Mouse (Mus musculus) kidney, embryonic 14.5 days (tissue): ENCODE measurements at regions not wholly inside any gene's neighbourhood (a gene's known extent, or its start where the extent isn't known, plus 50 kb on each side); places are given as distances from the start of the nearest gene placed in this dataset.

Experiments
- ATAC-seq: fragments of 200-750 bp; cut with Nextera tagmentation; 2 replicates; pipeline ENCODE4 v1.8.0; 2017; ENCODE audit warnings: moderate number of reproducible peaks, mild to moderate bottlenecking, moderate TSS enrichment, moderate library complexity; ENCODE audit not compliant: low FRiP score, low TSS enrichment
- H3K27ac ChIP-seq: fragments of 300-500 bp; sonication (generic); 2 replicates; pipeline ENCODE4 v1.5.1; 2014; ENCODE audit warnings: low read depth, mild to moderate bottlenecking, low read length, moderate library complexity, mixed read lengths
- H3K27me3 ChIP-seq: fragments of 300-500 bp; sonication (generic); 2 replicates; pipeline ENCODE4 v1.6.1; 2014; ENCODE audit warnings: mild to moderate bottlenecking, low read length; ENCODE audit not compliant: control insufficient read depth, insufficient read depth
- H3K36me3 ChIP-seq: fragments of 300-500 bp; sonication (generic); 2 replicates; pipeline ENCODE4 v1.6.1; 2014; ENCODE audit warnings: low read length, mixed read lengths; ENCODE audit not compliant: control insufficient read depth, insufficient read depth
- H3K4me1 ChIP-seq: fragments of 300-500 bp; sonication (generic); 2 replicates; pipeline ENCODE4 v1.6.1; 2014; ENCODE audit warnings: low read length, mixed read lengths; ENCODE audit not compliant: control insufficient read depth, insufficient read depth
- H3K4me2 ChIP-seq: fragments of 300-500 bp; sonication (generic); replicated peaks from 2 replicates; pipeline ENCODE4 v1.6.1; 2014; ENCODE audit warnings: low read depth, mild to moderate bottlenecking, low read length
- H3K4me3 ChIP-seq: fragments of 300-500 bp; sonication (generic); 2 replicates; pipeline ENCODE4 v1.5.1; 2014; ENCODE audit warnings: mild to moderate bottlenecking, low read length
- H3K9ac ChIP-seq: fragments of 300-500 bp; sonication (generic); 2 replicates; pipeline ENCODE4 v1.6.1; 2014; ENCODE audit warnings: low read depth, mild to moderate bottlenecking, low read length, moderate library complexity
- H3K9me3 ChIP-seq: fragments of 300-500 bp; sonication (generic); 2 replicates; pipeline ENCODE4 v1.6.1; 2016; ENCODE audit warnings: low read length; ENCODE audit not compliant: control insufficient read depth
- WGBS: fragments of 180-500 bp; shearing (Covaris S2); extraction: QIAGEN DNeasy Blood & Tissue Kit; methylation state at CpG from one replicate; pipeline ENCODE4 v1.1.7; 2014; 5-methylcytosine and 5-hydroxymethylcytosine counted together

DNA sequence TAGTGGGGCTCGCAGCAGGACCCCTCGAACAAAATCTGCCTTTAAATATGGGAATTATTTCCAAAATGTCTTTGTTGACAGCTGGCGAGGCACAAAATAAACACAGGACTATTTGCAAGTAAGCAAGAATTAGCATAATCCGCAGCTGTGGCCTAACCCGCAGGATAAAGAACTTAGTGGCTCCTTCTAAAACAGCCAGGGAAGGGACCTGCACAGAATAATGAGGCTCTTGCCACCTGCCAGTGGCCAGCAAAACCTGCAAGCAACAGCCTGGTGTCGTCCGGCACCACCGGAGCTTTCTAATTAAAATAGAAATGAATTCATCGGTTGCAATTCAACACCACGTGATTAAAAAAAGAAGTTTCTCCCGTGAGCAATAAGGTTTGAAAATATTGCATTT lies 389.4 kb downstream of the Tmem132b start:
- Histone ChIP-seq H3K4me2 (no peak overlapping the region), H3K9me3 (no peaks in the 10 kb centered on the region), H3K36me3 (no peaks in the 10 kb centered on the region), H3K4me3 (no peak overlapping the region), H3K27me3 (no peaks in the 10 kb centered on the region), H3K4me1 (no peaks in the 10 kb centered on the region), H3K27ac (no peak overlapping the region), H3K9ac (no peak overlapping the region)
- ATAC-seq, result no peak
- 42% methylated on average over 11 of the region's 11 CpGs for WGBS

DNA sequence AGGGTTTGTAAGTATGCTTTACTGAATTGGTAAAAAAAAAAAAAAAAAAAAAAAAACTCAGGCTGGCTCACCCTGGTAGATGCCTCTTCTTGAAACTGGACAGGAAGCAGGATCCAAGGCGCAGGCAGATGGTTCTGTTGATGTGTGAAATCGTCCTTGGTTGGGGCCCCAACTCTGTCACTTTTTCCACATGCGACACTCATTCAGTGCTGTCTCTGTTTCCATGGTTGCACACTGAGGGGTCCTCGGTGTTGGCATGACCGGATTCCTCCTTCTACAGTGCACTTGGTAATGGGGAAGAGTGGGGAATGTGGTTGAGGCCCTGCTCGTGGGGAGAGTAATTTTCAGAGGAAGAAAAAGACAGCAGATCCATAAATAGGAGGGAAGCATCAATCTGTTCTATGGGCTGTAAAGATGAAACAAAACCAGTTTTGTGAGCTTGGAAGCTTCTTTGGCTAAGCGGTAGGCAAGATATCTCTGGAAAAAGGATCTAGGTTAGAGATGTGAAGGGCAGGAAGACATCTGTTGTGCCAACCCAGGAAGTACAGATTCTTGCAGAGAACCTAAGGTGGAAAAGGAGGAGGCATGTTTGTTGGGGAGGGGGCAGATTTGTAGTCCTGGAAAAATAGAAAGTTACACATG lies 394.4 kb downstream of the Tmem132b start:
- Histone ChIP-seq H3K9me3 (no peaks in the 10 kb centered on the region), H3K27me3 (no peaks in the 10 kb centered on the region), H3K4me3 (no peak overlapping the region), H3K27ac (no peak overlapping the region), H3K4me2 (no peak overlapping the region), H3K9ac (no peak overlapping the region), H3K36me3 (no peaks in the 10 kb centered on the region), H3K4me1 (no peaks in the 10 kb centered on the region)
- 79% methylated on average over 7 of the region's 7 CpGs for WGBS
- no peak for ATAC-seq

DNA sequence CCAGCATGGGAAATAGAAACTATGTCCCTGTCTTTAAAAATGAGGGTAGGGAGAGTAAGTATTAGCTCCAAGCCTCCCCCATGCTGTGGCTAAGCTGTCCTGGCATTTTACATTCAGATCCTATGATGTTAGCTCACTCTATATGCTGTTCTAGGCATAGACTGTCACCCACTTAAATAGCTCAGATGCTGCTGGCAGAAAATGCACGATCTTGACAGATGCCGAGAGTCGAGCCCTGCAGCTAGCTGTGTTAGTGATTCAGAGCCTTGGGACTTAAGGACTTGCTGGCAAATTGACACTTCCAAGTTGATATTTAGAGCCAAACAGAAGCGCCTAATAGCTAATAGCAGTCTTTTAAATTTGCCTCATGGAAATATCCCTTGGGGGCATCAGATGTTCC lies 399.9 kb downstream of the Tmem132b start:
- Histone ChIP-seq H3K36me3 (no peaks in the 10 kb centered on the region), H3K9me3 (no peaks in the 10 kb centered on the region), H3K4me1 (no peaks in the 10 kb centered on the region), H3K4me3 (no peak overlapping the region), H3K9ac (no peak overlapping the region), H3K27ac (no peak overlapping the region), H3K4me2 (no peak overlapping the region), H3K27me3 (no peaks in the 10 kb centered on the region)
- ATAC-seq, result no peak
- 80% methylated on average over 4 of the region's 4 CpGs for WGBS

DNA sequence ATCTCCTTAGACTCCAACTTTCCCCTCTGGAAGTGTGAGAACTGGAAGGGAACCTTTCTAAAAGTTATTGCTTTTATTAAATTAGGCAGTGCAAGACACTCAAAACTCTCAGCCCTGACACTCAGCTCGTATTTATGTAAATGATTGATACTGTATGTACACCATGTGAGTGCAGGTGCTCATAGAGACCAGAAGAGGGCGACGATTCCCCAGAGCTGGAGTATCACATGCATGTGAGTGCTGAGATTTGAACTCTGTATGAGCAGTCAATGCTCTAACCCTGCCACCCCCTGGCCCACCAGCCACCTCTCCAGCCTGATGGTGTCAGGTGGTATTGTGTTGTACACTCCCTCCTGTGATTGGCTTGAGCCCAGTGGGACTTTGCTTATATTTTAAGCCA lies 407.8 kb downstream of the Tmem132b start:
- Histone ChIP-seq H3K27me3 (no peaks in the 10 kb centered on the region), H3K36me3 (no peaks in the 10 kb centered on the region), H3K4me2 (no peak overlapping the region), H3K4me1 (no peaks in the 10 kb centered on the region), H3K27ac (no peak overlapping the region), H3K4me3 (no peak overlapping the region), H3K9me3 (peaks cover 8% of the 10 kb centered on the region; the same call in 1 of the 2 replicates), H3K9ac (no peak overlapping the region)
- 85% methylated on average over 3 of the region's 3 CpGs for WGBS
- no peak for ATAC-seq

DNA sequence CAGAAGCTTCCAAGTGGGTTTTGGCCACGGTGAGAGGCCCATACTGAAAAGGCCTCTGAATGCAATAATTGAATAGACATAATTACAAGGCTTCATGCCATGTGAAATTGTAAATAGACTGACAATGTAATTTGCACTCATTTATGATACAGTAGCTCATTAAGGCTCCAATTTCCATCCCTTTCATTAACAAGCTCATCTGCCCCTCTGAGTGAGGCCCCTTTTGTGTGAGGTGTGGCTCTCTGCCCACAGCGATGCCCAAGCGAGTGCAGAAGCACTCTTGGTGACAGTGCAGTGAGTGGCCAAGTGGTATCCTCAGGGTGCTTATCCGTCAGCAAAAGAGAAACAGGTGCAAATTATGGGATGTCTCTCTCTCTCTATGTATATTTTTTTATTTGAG lies 415.2 kb downstream of the Tmem132b start:
- H3K9me3 ChIP-seq, result no peaks in the 10 kb centered on the region
- no peak overlapping the region for H3K27ac ChIP-seq
- H3K27me3 ChIP-seq, result no peaks in the 10 kb centered on the region
- H3K36me3 ChIP-seq, result no peaks in the 10 kb centered on the region
- H3K4me2 ChIP-seq, result no peak overlapping the region
- H3K9ac ChIP-seq, result no peak overlapping the region
- no peak for ATAC-seq
- H3K4me1 ChIP-seq, result no peaks in the 10 kb centered on the region
- WGBS, result 90% methylated on average over 4 of the region's 4 CpGs
- no peak overlapping the region for H3K4me3 ChIP-seq

DNA sequence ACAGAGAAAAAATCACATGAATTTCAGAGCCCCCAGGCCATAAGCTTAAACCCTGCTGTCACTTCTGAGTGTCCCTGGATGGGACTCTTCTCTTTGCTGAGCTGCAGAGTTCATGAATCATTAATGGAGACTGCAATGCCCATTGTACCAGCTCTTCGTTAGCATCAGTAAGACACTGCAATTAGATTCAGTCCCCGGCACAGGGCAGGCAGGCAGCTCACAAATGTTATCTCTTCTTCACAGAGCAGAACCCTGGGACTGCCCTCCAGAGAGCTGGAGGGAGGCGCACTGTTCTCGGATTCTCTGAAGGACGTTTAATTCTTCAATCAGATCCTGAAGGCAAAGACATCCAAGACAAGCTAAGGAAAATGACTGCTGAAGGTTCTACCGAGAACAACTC lies 420.1 kb downstream of the Tmem132b start:
- H3K27me3 ChIP-seq, result no peaks in the 10 kb centered on the region
- no peaks in the 10 kb centered on the region for H3K9me3 ChIP-seq
- H3K9ac ChIP-seq, result no peak overlapping the region
- H3K36me3 ChIP-seq, result no peaks in the 10 kb centered on the region
- WGBS, result 73% methylated on average over 6 of the region's 6 CpGs
- no peak overlapping the region for H3K4me2 ChIP-seq
- no peak for ATAC-seq
- H3K4me3 ChIP-seq, result no peak overlapping the region
- H3K4me1 ChIP-seq, result no peaks in the 10 kb centered on the region
- no peak overlapping the region for H3K27ac ChIP-seq

DNA sequence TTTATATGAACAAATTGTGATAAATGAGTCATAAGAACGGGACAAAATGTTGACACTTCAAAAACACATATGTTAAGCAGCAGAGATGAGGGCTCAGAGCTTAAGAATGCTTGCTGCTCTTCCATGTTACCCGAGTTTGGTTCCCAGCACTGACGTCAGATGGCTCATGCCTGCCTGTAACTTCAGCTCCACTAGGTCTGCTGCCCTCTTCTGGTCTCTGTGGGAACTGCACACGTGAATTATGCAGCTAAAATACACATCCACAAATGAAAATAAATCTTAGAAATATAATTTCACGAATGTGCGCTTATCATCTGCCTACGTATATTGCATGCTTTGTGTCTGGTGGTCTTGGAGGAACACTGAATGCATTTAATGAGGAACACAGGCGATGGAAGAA lies 432.5 kb downstream of the Tmem132b start:
- Histone ChIP-seq H3K27ac (no peak overlapping the region), H3K27me3 (no peaks in the 10 kb centered on the region), H3K4me3 (no peak overlapping the region), H3K4me1 (no peaks in the 10 kb centered on the region), H3K9ac (no peak overlapping the region), H3K4me2 (no peak overlapping the region), H3K36me3 (no peaks in the 10 kb centered on the region), H3K9me3 (no peaks in the 10 kb centered on the region)
- no peak for ATAC-seq
- 68% methylated on average over 8 of the region's 8 CpGs for WGBS

DNA sequence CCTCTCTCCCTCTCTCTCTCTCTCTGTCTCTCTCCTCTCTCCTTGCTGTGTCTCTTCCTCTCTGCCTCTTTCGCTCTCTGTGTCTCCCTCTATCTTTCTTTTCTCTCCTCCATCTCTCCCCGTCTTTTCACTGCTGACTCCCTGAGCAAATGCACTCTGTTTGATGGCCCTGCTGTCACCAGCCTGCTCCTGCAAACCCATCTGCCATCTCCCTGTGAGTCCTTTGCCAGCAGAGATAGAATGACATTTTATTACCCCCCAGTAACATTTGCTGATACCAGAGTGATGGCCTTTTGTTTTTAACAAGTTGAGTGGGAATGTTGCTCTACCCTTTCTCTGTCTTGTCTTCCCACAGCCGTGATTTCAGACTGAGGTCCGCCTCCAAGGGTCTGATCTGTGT lies 436.6 kb downstream of the Tmem132b start:
- Histone ChIP-seq H3K36me3 (no peaks in the 10 kb centered on the region), H3K4me2 (no peak overlapping the region), H3K4me1 (no peaks in the 10 kb centered on the region), H3K27me3 (no peaks in the 10 kb centered on the region), H3K4me3 (no peak overlapping the region), H3K9ac (no peak overlapping the region), H3K9me3 (no peaks in the 10 kb centered on the region), H3K27ac (no peak overlapping the region)
- no peak for ATAC-seq
- 45% methylated on average over 4 of the region's 4 CpGs for WGBS

DNA sequence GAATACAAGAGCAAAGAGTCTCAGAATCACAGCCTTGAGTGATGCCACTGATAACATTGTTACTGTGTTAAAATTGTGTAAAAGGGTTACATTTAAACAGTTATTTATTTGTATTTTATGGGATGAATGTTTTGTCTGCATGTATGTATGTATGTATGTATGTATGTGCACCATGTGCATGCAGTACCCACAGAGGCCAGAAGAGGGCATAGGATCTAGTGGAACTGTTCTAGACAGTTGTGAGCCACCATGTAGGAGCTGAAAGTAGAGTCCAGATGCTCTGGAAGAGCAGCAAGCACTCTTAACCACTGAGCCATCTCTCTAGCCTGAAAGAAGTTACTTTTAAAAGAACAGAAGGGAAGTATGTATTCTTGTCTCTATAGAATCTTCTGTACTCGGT lies 442.5 kb downstream of the Tmem132b start:
- no peak for ATAC-seq
- H3K9me3 ChIP-seq, result peaks cover 9% of the 10 kb centered on the region
- no peak overlapping the region for H3K4me3 ChIP-seq
- WGBS, result 75% methylated on average over 1 of the region's 1 CpGs
- no peak overlapping the region for H3K9ac ChIP-seq
- no peaks in the 10 kb centered on the region for H3K4me1 ChIP-seq
- no peak overlapping the region for H3K27ac ChIP-seq
- H3K4me2 ChIP-seq, result no peak overlapping the region
- H3K36me3 ChIP-seq, result no peaks in the 10 kb centered on the region
- H3K27me3 ChIP-seq, result no peaks in the 10 kb centered on the region
